Mouse (Mus musculus): ENCODE data around the gene Rasgrf1. TPM values are rescaled to one million over a fixed set of nuclear protein-coding genes. Genes with fewer than 3 reads are reported as not detected.

Gene Rasgrf1
- polyA plus RNA-seq, 1 experiment: not detected

DNA sequence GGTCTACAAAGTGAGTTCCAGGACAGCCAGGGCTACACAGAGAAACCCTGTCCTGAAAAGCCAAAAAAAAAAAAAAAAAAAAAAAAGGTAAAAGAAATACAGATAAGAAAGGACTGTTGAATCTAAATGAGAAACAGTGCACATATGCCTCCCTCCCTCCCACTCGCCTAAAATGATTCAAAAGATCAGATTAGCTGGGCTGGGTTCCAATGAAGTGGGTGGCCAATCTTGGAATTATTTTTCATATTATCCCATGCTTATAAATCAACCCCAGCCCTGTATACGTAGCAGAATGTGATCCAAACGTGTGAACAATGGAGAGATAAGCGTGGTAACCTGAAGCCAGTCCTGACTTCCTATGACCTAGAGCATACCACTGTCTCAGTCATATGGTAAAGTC is 8.5 kb upstream of the Rasgrf1 start:
- Histone ChIP-seq H3K4me3 (replicated peaks) (no peak overlapping the region), H3K4me1 (ENCODE audit: control insufficient read depth) (no peaks in the 10 kb centered on the region), H3K36me3 (ENCODE audit: control insufficient read depth) (no peaks in the 10 kb centered on the region), H3K9me3 (ENCODE audit: control insufficient read depth, low read length) (no peaks in the 10 kb centered on the region), H3K27me3 (ENCODE audit: control insufficient read depth) (peaks cover 6% of the 10 kb centered on the region)
- TF ChIP-seq GATA1 (IDR thresholded peaks at IDR 0.05; ENCODE audit: low read length) (no peak), TAL1 (IDR thresholded peaks at IDR 0.05; ENCODE audit: low read length) (no peak)

DNA sequence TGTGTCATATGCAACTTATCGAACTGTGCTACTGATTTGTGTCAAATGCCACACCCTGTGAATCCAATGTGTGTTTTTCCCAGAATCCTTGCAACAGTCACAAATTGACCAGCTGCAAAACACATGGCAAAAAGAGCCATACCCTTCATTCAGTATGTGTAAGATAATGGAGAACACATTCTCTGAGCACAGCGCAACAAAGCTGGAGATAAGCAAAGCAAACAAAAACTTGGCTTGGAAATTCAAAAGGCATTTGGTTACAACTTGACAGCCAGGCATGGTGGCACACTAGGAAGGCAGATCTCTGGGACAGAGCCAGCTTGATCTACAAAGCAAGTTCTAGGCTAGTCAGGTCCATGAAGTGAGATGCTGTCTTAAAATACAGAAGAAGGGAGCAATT is 6.9 kb upstream of the Rasgrf1 start:
- Histone ChIP-seq H3K4me3 (replicated peaks) (no peak overlapping the region), H3K4me1 (ENCODE audit: control insufficient read depth) (no peaks in the 10 kb centered on the region), H3K27me3 (ENCODE audit: control insufficient read depth) (peaks cover 22% of the 10 kb centered on the region), H3K36me3 (ENCODE audit: control insufficient read depth) (no peaks in the 10 kb centered on the region), H3K9me3 (ENCODE audit: control insufficient read depth, low read length) (no peaks in the 10 kb centered on the region)
- TF ChIP-seq TAL1 (IDR thresholded peaks at IDR 0.05; ENCODE audit: low read length) (no peak), GATA1 (IDR thresholded peaks at IDR 0.05; ENCODE audit: low read length) (no peak)

DNA sequence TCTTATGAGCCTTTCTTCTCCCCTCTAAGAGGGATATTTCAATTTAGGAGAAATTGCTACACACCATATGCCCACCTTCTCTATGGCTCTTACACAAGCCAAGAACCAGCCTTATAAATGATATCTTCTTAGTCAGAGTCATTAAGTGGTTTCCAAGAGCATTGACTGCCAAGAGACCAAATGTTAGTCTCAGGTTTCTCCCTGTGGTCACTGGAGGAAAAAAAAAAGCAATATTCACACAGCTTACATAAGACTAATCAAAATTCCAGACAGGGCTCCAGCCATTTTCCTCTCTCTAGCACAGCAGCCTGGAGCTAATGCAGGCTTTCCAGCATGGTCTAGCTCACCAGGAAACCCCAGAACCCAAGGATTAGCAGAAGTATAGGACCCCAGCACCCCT is 3.1 kb upstream of the Rasgrf1 start:
- Histone ChIP-seq H3K4me3 (replicated peaks) (no peak overlapping the region), H3K27me3 (ENCODE audit: control insufficient read depth) (peaks cover 56% of the 10 kb centered on the region), H3K9me3 (ENCODE audit: control insufficient read depth, low read length) (no peaks in the 10 kb centered on the region), H3K4me1 (ENCODE audit: control insufficient read depth) (no peaks in the 10 kb centered on the region), H3K36me3 (ENCODE audit: control insufficient read depth) (no peaks in the 10 kb centered on the region)
- TF ChIP-seq GATA1 (IDR thresholded peaks at IDR 0.05; ENCODE audit: low read length) (no peak), TAL1 (IDR thresholded peaks at IDR 0.05; ENCODE audit: low read length) (no peak)

DNA sequence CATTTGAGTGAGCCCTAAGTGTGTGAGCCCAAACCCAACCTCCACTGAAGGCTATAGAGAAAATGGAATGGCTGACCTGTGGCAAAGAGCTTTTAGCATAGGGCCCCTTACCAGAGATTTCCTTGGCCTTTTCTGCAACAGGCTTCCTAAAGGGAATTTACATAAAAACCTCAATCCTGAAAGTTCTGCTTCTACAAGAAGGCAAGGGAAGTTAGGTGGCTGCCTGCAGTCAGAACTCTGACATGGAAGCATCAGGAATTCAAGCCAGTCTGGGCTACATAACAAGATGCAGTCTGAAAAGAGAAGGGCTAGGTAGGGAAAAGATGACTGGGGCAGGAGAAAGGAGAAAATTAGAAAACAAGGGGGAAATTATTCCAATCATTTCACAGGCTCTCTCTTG is 1.8 kb upstream of the Rasgrf1 start:
- H3K36me3 ChIP-seq (ENCODE audit: control insufficient read depth): no peaks in the 10 kb centered on the region
- TF ChIP-seq TAL1 (IDR thresholded peaks at IDR 0.05; ENCODE audit: low read length) (no peak), GATA1 (IDR thresholded peaks at IDR 0.05; ENCODE audit: low read length) (no peak)
- no peak overlapping the region for H3K4me3 ChIP-seq (replicated peaks)
- H3K9me3 ChIP-seq (ENCODE audit: control insufficient read depth, low read length): no peaks in the 10 kb centered on the region
- H3K4me1 ChIP-seq (ENCODE audit: control insufficient read depth): no peaks in the 10 kb centered on the region
- H3K27me3 ChIP-seq (ENCODE audit: control insufficient read depth): peaks cover 60% of the 10 kb centered on the region

DNA sequence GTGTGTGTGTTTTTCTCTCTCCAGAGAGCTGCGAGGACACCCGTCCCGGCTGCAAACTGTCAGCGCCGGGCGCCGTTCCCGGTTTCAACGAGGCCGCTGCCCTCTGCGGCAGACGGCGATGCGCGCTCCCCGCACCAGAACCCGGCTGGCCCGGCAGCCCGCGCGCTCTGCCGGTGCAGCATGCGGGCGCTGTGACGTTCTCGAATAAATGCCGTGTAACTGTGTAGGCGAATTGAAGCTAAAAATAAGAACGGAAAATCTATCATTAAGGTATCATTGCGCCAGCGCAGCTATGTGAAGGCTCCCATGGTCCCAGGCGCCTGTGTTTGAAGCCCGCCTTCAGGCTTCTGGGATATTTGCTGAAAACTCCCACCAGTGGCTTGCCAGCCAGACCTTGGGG is 1.1 kb upstream of the Rasgrf1 start:
- peaks cover 60% of the 10 kb centered on the region for H3K27me3 ChIP-seq (ENCODE audit: control insufficient read depth)
- H3K36me3 ChIP-seq (ENCODE audit: control insufficient read depth): no peaks in the 10 kb centered on the region
- TF ChIP-seq TAL1 (IDR thresholded peaks at IDR 0.05; ENCODE audit: low read length) (no peak), GATA1 (IDR thresholded peaks at IDR 0.05; ENCODE audit: low read length) (no peak)
- H3K9me3 ChIP-seq (ENCODE audit: control insufficient read depth, low read length): no peaks in the 10 kb centered on the region
- no peaks in the 10 kb centered on the region for H3K4me1 ChIP-seq (ENCODE audit: control insufficient read depth)
- H3K4me3 ChIP-seq (replicated peaks): no peak overlapping the region

DNA sequence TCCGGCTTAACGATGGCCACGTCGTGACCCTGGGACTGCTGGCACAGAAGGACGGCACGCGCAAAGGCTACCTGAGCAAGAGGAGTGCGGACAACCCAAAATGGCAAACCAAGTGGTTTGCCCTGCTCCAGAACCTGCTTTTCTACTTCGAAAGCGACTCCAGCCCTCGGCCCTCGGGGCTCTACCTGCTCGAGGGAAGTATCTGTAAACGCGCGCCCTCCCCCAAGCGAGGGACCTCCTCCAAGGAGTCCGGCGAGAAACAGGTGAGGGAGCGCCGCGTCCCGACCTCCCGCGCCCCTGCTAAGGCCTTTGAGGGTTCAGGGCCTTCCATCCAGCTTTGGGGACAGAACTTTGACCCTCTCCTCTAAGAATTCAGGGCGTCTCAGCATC is 298 bp downstream of the Rasgrf1 start:
- H3K4me3 ChIP-seq (replicated peaks): no peak overlapping the region
- H3K9me3 ChIP-seq (ENCODE audit: control insufficient read depth, low read length): no peaks in the 10 kb centered on the region

DNA sequence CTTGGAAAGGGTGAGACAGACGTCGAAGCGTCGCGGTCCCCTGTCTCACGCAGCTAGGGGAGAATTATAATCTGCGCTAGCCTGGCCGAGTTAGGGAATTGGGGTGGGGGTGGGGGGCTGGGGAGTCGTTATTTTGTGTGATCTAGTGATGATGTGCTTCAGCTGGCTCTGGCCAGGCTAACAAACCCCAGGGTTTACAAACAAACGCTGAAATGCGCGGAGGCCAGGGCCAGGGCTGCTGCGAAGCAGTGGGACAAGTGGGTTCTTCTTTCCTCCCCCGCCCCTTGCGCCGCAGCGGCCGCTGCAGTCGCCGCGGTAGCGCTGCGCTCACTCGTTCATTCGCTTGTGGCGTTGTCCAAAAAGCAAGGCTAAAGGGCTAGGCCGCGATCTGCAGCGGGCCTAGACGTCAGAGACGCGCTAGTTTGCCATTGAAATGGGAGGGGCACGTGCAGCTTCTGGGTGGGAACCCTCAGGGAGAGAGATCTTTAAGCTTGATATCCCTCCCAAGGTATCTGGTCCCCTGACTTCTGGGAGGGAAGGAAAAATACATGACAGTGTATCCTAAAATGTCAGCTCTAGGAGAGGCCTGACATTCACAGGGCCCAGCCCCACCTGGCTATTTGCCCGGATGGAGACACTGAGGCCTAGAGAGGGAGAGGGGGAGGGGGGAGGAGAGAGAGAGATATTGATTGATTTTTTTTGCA is 1.2 kb downstream of the Rasgrf1 start:
- Histone ChIP-seq H3K36me3 (ENCODE audit: control insufficient read depth) (no peaks in the 10 kb centered on the region), H3K4me3 (replicated peaks) (no peak overlapping the region), H3K27me3 (ENCODE audit: control insufficient read depth) (peaks cover 58% of the 10 kb centered on the region), H3K4me1 (ENCODE audit: control insufficient read depth) (no peaks in the 10 kb centered on the region), H3K9me3 (ENCODE audit: control insufficient read depth, low read length) (no peaks in the 10 kb centered on the region)
- no peak for TF ChIP-seq GATA1 (IDR thresholded peaks at IDR 0.05; ENCODE audit: low read length)
- no peak for TF ChIP-seq TAL1 (IDR thresholded peaks at IDR 0.05; ENCODE audit: low read length)

More for the DNA sequence above, 298 bp downstream of the Rasgrf1 start:
- TF ChIP-seq TAL1 (IDR thresholded peaks at IDR 0.05; ENCODE audit: low read length): no peak
- TF ChIP-seq GATA1 (IDR thresholded peaks at IDR 0.05; ENCODE audit: low read length): no peak
- peaks cover 60% of the 10 kb centered on the region for H3K27me3 ChIP-seq (ENCODE audit: control insufficient read depth)
- H3K36me3 ChIP-seq (ENCODE audit: control insufficient read depth): no peaks in the 10 kb centered on the region
- H3K4me1 ChIP-seq (ENCODE audit: control insufficient read depth): no peaks in the 10 kb centered on the region

DNA sequence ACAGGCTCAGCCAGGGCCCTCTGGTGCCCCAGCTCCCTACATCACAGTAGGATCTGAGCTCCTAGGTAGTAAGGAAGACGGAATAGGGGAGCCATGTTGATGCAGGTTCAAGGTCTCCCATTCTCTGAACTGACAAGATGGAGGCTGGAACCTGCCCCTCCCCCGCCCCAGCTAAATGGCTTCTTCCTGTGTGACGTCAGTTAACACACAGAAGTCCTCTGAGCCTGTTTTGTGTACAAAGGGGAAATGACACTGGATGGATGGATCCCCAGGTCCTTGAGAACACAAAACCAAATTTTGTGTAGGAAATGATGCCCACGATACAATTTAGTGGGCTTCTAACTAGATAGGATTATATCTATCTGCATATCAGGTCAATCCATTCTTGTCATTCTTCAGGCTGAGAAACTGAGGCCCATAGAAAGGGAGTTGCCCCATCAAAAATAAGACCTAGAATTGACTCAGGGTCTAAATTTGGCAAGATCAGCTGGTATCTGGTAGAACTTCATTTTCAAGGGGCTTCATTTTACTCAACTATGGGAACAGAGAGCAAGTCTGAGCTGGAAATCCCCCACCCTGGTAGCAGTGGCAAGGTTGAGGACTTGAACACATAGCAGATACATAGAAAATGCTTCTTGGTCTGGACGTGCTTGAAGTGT is 2.3 kb downstream of the Rasgrf1 start:
- Histone ChIP-seq H3K4me3 (replicated peaks) (no peak overlapping the region), H3K27me3 (ENCODE audit: control insufficient read depth) (peaks cover 49% of the 10 kb centered on the region), H3K36me3 (ENCODE audit: control insufficient read depth) (no peaks in the 10 kb centered on the region), H3K9me3 (ENCODE audit: control insufficient read depth, low read length) (no peaks in the 10 kb centered on the region), H3K4me1 (ENCODE audit: control insufficient read depth) (no peaks in the 10 kb centered on the region)
- no peak for TF ChIP-seq TAL1 (IDR thresholded peaks at IDR 0.05; ENCODE audit: low read length)
- no peak for TF ChIP-seq GATA1 (IDR thresholded peaks at IDR 0.05; ENCODE audit: low read length)

DNA sequence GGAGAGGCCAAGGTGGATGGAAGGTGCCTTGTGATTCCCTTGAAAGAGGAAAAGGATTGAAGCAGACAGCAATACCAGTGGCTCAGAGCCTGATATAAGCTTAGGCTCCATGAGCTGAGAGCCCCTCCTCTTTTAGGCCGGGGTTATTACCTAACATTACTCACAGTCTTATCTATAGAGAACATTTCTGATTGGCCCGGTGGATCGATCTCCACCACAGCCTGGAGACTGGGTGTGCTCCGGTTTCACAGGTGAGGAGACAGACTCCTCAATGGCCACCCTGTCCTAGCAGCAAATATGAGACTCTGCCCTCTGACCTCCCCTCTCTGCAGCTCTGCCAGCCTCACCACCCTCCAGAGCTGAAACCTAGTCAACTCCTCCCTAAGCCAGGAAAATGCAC is 3.4 kb downstream of the Rasgrf1 start:
- Histone ChIP-seq H3K9me3 (ENCODE audit: control insufficient read depth, low read length) (no peaks in the 10 kb centered on the region), H3K27me3 (ENCODE audit: control insufficient read depth) (peaks cover 38% of the 10 kb centered on the region), H3K36me3 (ENCODE audit: control insufficient read depth) (no peaks in the 10 kb centered on the region), H3K4me1 (ENCODE audit: control insufficient read depth) (no peaks in the 10 kb centered on the region), H3K4me3 (replicated peaks) (no peak overlapping the region)
- TF ChIP-seq GATA1 (IDR thresholded peaks at IDR 0.05; ENCODE audit: low read length) (no peak), TAL1 (IDR thresholded peaks at IDR 0.05; ENCODE audit: low read length) (no peak)

All from erythroblast, embryonic 14.5 days (primary cell).